Comparison of ENCODE assay signal across 23 mouse cellular contexts in genomic region chr17:89681798-89682197, GRCm38 (mm10).
"Had no signal": no experiment of that assay in that cellular context is flagged by ENCODE, and none has a peak within 500 bp of the region (broad histone marks: within the 10 kb centered on the region; RNA-seq: fewer than 3 reads in every experiment).

No protein-coding gene starts in this region.

- H3K27ac ChIP-seq: liver, embryonic 15.5 days; lung, embryonic 15.5 days; macrophage; midbrain, embryonic 10.5 days; midbrain, embryonic 13.5 days; midbrain, embryonic 15.5 days; neural tube, embryonic 13.5 days; neural tube, embryonic 15.5 days had no signal

- H3K36me3 ChIP-seq: liver, embryonic 15.5 days; lung, embryonic 15.5 days; midbrain, embryonic 10.5 days; midbrain, embryonic 13.5 days; midbrain, embryonic 15.5 days; neural tube, embryonic 13.5 days; neural tube, embryonic 15.5 days had no signal

- H3K9ac ChIP-seq: liver, embryonic 15.5 days; liver, postnatal 0 days; lung, embryonic 15.5 days; midbrain, embryonic 13.5 days; midbrain, embryonic 15.5 days; neural tube, embryonic 13.5 days; neural tube, embryonic 15.5 days had no signal

- DNase-seq: liver, postnatal 0 days; lung, adult 2 months; lung, postnatal 14 days; lung, postnatal 36 days; retina, postnatal 1 day; right cerebral cortex, adult 18-20 months; right cerebral cortex, postnatal 25 days; right cerebral cortex, postnatal 4 days; spleen, adult 18-20 months; thymus, adult 18-20 months; thymus, postnatal 25 days; thymus, postnatal 4 days had no signal

- H3K27me3 ChIP-seq: liver, embryonic 15.5 days; lung, embryonic 15.5 days; megakaryocyte, embryonic 14.5 days; midbrain, embryonic 13.5 days; midbrain, embryonic 15.5 days; neural tube, embryonic 13.5 days; neural tube, embryonic 15.5 days had no signal

- H3K4me3 ChIP-seq: liver, embryonic 15.5 days; lung, embryonic 15.5 days; megakaryocyte, embryonic 14.5 days; midbrain, embryonic 10.5 days; midbrain, embryonic 13.5 days; midbrain, embryonic 15.5 days; myocyte; neural tube, embryonic 13.5 days; neural tube, embryonic 15.5 days had no signal

- H3K9me3 ChIP-seq: liver, embryonic 15.5 days; lung, embryonic 15.5 days; megakaryocyte, embryonic 14.5 days; midbrain, embryonic 10.5 days; midbrain, embryonic 13.5 days; midbrain, embryonic 15.5 days; neural tube, embryonic 13.5 days; neural tube, embryonic 15.5 days had no signal

- H3K4me2 ChIP-seq: liver, embryonic 15.5 days; lung, embryonic 15.5 days; midbrain, embryonic 13.5 days; midbrain, embryonic 15.5 days; neural tube, embryonic 13.5 days; neural tube, embryonic 15.5 days had no signal

- H3K4me1 ChIP-seq: liver, embryonic 15.5 days; lung, embryonic 15.5 days; megakaryocyte, embryonic 14.5 days; midbrain, embryonic 13.5 days; midbrain, embryonic 15.5 days; neural tube, embryonic 13.5 days; neural tube, embryonic 15.5 days had no signal

- ATAC-seq: liver, postnatal 0 days; lung, postnatal 0 days; midbrain, embryonic 13.5 days; midbrain, embryonic 15.5 days had no signal
